Mouse (Mus musculus): ENCODE measurements around the gene Shisa2. TPM values are rescaled to one million over a fixed set of nuclear protein-coding genes. Genes with fewer than 3 reads are reported as not detected.

The Shisa2 gene
- polyA plus RNA-seq, 1 experiment from 2014 or later = 24.6 TPM

- H3K27ac ChIP-seq (ENCODE audit: low read depth, low read length) = no peak overlapping the region
- H3K4me2 ChIP-seq (replicated peaks; ENCODE audit: low read depth, low read length) = peak overlapping the region; percentile 82
- peak overlapping the region; percentile 58 for H3K4me3 ChIP-seq (ENCODE audit: low read length)
- H3K4me1 ChIP-seq (ENCODE audit: control insufficient read depth, insufficient read depth, low read length) = peaks cover 8% of the 10 kb centered on the region; the same call in 1 of the 2 replicates
- peak overlapping the region; percentile 70; the same call in 1 of the 2 replicates for H3K9ac ChIP-seq (ENCODE audit: low read depth, low read length)
- H3K9me3 ChIP-seq (ENCODE audit: control insufficient read depth, low read length) = no peaks in the 10 kb centered on the region
- H3K36me3 ChIP-seq (ENCODE audit: control insufficient read depth, insufficient read depth, low read length) = peaks cover 7% of the 10 kb centered on the region
- 19% methylated on average over 8 of the region's 8 CpGs for WGBS
- no peaks in the 10 kb centered on the region for H3K27me3 ChIP-seq (ENCODE audit: control insufficient read depth, insufficient read depth, low read length)
- ATAC-seq (ENCODE audit: low FRiP score, low TSS enrichment) = no peak
Measured at GRCm38 (mm10) chr14:59626711-59627110, 1.6 kb downstream of the Shisa2 start.

DNA sequence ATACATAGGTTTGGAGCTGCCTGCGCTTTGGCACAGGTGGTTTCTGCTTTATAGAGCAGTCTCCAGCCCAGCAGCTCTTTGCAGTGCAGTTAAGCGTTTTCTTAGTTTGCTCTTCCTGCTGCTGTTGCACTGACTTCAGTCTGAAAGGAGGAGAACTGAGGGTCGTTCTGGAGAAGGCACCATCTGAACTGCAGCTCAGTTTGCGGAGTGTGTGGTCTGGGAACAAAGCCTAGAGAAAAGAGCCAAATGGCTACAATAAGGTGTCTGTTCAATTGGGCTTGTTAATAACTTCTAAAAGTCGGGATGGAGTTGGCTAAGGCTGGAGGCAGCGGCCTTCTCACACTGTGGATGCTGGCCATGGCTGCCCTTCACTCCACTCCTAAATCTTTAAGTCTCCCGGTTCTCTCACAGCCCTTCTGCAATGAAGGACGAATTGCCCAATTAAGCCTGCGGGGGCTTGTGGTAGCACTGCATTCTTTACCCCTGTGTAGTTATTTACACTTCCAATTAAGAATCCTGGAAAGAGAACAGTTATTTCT lies 2.1 kb downstream of the Shisa2 start:
- ATAC-seq (ENCODE audit: low FRiP score, low TSS enrichment) = no peak
- peak overlapping the region; percentile 70; the same call in 1 of the 2 replicates for H3K9ac ChIP-seq (ENCODE audit: low read depth, low read length)
- H3K9me3 ChIP-seq (ENCODE audit: control insufficient read depth, low read length) = no peaks in the 10 kb centered on the region
- H3K27me3 ChIP-seq (ENCODE audit: control insufficient read depth, insufficient read depth, low read length) = no peaks in the 10 kb centered on the region
- peaks cover 7% of the 10 kb centered on the region for H3K36me3 ChIP-seq (ENCODE audit: control insufficient read depth, insufficient read depth, low read length)
- H3K4me3 ChIP-seq (ENCODE audit: low read length) = peak overlapping the region; percentile 58
- WGBS = 17% methylated on average over 9 of the region's 9 CpGs
- H3K4me2 ChIP-seq (replicated peaks; ENCODE audit: low read depth, low read length) = peak overlapping the region; percentile 82
- H3K4me1 ChIP-seq (ENCODE audit: control insufficient read depth, insufficient read depth, low read length) = peaks cover 8% of the 10 kb centered on the region; the same call in 1 of the 2 replicates
- H3K27ac ChIP-seq (ENCODE audit: low read depth, low read length) = no peak overlapping the region

- no peak overlapping the region for H3K27ac ChIP-seq (ENCODE audit: low read depth, low read length)
- ATAC-seq (ENCODE audit: low FRiP score, low TSS enrichment) = no peak
- peak overlapping the region; percentile 23 for H3K9ac ChIP-seq (ENCODE audit: low read depth, low read length)
- peak overlapping the region; percentile 58 for H3K4me3 ChIP-seq (ENCODE audit: low read length)
- H3K9me3 ChIP-seq (ENCODE audit: control insufficient read depth, low read length) = no peaks in the 10 kb centered on the region
- H3K27me3 ChIP-seq (ENCODE audit: control insufficient read depth, insufficient read depth, low read length) = no peaks in the 10 kb centered on the region
- peak overlapping the region; percentile 82 for H3K4me2 ChIP-seq (replicated peaks; ENCODE audit: low read depth, low read length)
- WGBS = 31% methylated on average over 7 of the region's 7 CpGs
- H3K4me1 ChIP-seq (ENCODE audit: control insufficient read depth, insufficient read depth, low read length) = peaks cover 8% of the 10 kb centered on the region; the same call in 1 of the 2 replicates
- peaks cover 7% of the 10 kb centered on the region for H3K36me3 ChIP-seq (ENCODE audit: control insufficient read depth, insufficient read depth, low read length)
Measured at GRCm38 (mm10) chr14:59627823-59628222, 2.7 kb downstream of the Shisa2 start.

DNA sequence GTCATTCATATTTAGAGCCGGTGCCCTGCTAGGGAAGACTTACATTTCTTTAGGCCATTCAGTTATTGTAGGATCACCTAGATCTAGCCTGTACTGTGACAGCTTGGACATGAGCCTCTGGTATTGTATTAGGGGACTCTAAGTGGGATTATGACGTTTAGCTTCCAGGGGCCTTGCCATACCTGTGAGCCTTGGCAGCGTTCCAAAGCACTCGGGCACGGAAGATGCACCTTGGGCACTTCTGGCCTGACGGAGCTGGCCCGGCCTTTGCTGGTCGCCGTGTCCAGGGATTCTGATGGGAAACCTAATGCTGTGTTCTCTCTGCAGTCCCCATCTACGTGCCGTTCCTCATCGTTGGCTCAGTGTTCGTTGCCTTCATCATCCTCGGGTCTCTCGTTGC lies 4.2 kb downstream of the Shisa2 start:
- Histone ChIP-seq H3K4me1 (ENCODE audit: control insufficient read depth, insufficient read depth, low read length) (peaks cover 8% of the 10 kb centered on the region; the same call in 1 of the 2 replicates), H3K4me3 (ENCODE audit: low read length) (no peak overlapping the region), H3K27ac (ENCODE audit: low read depth, low read length) (no peak overlapping the region), H3K9me3 (ENCODE audit: control insufficient read depth, low read length) (no peaks in the 10 kb centered on the region), H3K36me3 (ENCODE audit: control insufficient read depth, insufficient read depth, low read length) (peaks cover 7% of the 10 kb centered on the region), H3K9ac (ENCODE audit: low read depth, low read length) (no peak overlapping the region), H3K27me3 (ENCODE audit: control insufficient read depth, insufficient read depth, low read length) (no peaks in the 10 kb centered on the region), H3K4me2 (replicated peaks; ENCODE audit: low read depth, low read length) (no peak overlapping the region)
- 86% methylated on average over 15 of the region's 15 CpGs for WGBS
- ATAC-seq (ENCODE audit: low FRiP score, low TSS enrichment) = no peak

DNA sequence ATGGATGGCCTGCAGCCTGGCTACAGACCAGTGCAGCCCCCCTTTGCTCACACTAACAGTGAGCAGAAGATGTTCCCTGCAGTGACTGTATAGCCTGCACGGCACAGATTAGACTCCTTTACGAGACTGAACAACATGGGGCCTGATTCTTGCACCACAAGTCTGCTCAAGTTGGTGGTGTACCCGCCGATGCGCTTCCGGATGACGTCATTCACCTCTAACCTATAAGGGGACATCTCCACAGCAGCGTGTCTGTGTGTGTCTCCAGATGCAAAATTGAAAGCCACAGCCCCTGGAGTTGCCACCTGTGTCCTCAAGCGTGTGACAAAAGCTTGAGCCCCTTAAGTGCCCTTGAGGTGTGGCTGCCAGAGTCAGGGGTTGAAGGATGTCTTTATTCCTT lies 5.0 kb downstream of the Shisa2 start:
- H3K9me3 ChIP-seq (ENCODE audit: control insufficient read depth, low read length) = no peaks in the 10 kb centered on the region
- no peaks in the 10 kb centered on the region for H3K27me3 ChIP-seq (ENCODE audit: control insufficient read depth, insufficient read depth, low read length)
- 89% methylated on average over 9 of the region's 9 CpGs for WGBS
- H3K4me2 ChIP-seq (replicated peaks; ENCODE audit: low read depth, low read length) = no peak overlapping the region
- peaks cover 7% of the 10 kb centered on the region for H3K36me3 ChIP-seq (ENCODE audit: control insufficient read depth, insufficient read depth, low read length)
- no peak for ATAC-seq (ENCODE audit: low FRiP score, low TSS enrichment)
- no peak overlapping the region for H3K4me3 ChIP-seq (ENCODE audit: low read length)
- H3K9ac ChIP-seq (ENCODE audit: low read depth, low read length) = no peak overlapping the region
- H3K27ac ChIP-seq (ENCODE audit: low read depth, low read length) = no peak overlapping the region
- H3K4me1 ChIP-seq (ENCODE audit: control insufficient read depth, insufficient read depth, low read length) = peaks cover 5% of the 10 kb centered on the region; the same call in 1 of the 2 replicates

GRCm38 (mm10) chr14:59632067-59632466 lies 7.0 kb downstream of the Shisa2 start:
- H3K27ac ChIP-seq (ENCODE audit: low read depth, low read length) = no peak overlapping the region
- no peaks in the 10 kb centered on the region for H3K4me1 ChIP-seq (ENCODE audit: control insufficient read depth, insufficient read depth, low read length)
- peaks cover 7% of the 10 kb centered on the region for H3K36me3 ChIP-seq (ENCODE audit: control insufficient read depth, insufficient read depth, low read length)
- H3K4me2 ChIP-seq (replicated peaks; ENCODE audit: low read depth, low read length) = no peak overlapping the region
- no peaks in the 10 kb centered on the region for H3K9me3 ChIP-seq (ENCODE audit: control insufficient read depth, low read length)
- no peaks in the 10 kb centered on the region for H3K27me3 ChIP-seq (ENCODE audit: control insufficient read depth, insufficient read depth, low read length)
- no peak overlapping the region for H3K4me3 ChIP-seq (ENCODE audit: low read length)
- 91% methylated on average over 6 of the region's 6 CpGs for WGBS
- H3K9ac ChIP-seq (ENCODE audit: low read depth, low read length) = no peak overlapping the region
- ATAC-seq (ENCODE audit: low FRiP score, low TSS enrichment) = no peak

DNA sequence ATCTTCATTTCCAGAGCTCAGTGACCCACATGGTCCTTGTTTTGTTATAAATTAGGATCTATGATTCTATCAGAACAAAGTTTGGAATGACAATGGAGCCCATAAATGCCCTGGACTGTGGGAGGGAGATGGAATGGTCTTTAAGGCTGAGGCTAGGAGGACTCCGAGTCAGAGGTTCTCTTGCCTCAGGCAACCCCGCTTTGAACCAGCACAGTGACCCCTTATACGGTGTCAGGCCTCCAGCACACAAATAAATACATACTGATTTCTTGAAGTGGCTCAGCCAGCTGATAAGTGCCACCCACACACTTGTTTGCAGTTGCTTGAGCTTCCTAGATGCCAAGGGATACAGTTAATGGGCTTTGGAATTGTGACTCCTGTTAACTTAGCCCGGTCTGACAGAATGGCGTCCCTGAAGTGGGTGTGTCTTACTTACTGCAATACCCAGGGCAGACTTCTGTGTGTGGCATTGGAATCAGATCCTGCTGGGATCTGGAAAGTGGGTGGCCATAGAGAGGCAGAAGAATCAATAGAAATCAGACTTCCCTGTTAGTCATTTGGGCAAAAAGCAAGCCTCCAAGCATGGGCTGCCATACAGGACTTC lies 8.3 kb downstream of the Shisa2 start:
- Histone ChIP-seq H3K9ac (ENCODE audit: low read depth, low read length) (no peak overlapping the region), H3K9me3 (ENCODE audit: control insufficient read depth, low read length) (no peaks in the 10 kb centered on the region), H3K4me1 (ENCODE audit: control insufficient read depth, insufficient read depth, low read length) (no peaks in the 10 kb centered on the region), H3K4me3 (ENCODE audit: low read length) (no peak overlapping the region), H3K4me2 (replicated peaks; ENCODE audit: low read depth, low read length) (no peak overlapping the region), H3K27me3 (ENCODE audit: control insufficient read depth, insufficient read depth, low read length) (no peaks in the 10 kb centered on the region), H3K36me3 (ENCODE audit: control insufficient read depth, insufficient read depth, low read length) (peaks cover 7% of the 10 kb centered on the region), H3K27ac (ENCODE audit: low read depth, low read length) (no peak overlapping the region)
- WGBS = 48% methylated on average over 5 of the region's 5 CpGs
- peak; percentile 72 for ATAC-seq (ENCODE audit: low FRiP score, low TSS enrichment)

DNA sequence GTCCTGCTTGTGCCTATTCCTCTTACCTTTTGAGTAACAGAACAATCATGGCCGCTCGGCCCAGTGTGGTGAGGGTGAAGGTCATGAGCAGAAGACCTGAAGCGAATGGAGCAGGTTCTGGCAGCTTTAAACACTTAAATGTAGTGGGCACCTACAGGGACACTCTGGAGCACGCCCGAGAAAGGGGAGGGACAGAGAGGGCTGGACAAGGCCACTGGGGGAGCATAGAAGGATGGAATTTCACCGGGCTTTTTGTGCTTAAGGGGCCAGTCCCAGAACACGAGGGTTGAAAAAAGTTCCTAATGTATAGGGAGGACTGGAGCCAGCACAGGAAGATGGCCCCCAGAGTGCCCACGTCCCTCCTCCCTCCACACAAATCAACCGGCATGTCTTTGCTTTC lies 8.9 kb downstream of the Shisa2 start:
- H3K9me3 ChIP-seq (ENCODE audit: control insufficient read depth, low read length) = no peaks in the 10 kb centered on the region
- peaks cover 7% of the 10 kb centered on the region for H3K36me3 ChIP-seq (ENCODE audit: control insufficient read depth, insufficient read depth, low read length)
- H3K9ac ChIP-seq (ENCODE audit: low read depth, low read length) = no peak overlapping the region
- H3K4me1 ChIP-seq (ENCODE audit: control insufficient read depth, insufficient read depth, low read length) = peaks cover under 1% of the 10 kb centered on the region; the same call in 1 of the 2 replicates
- 68% methylated on average over 9 of the region's 9 CpGs for WGBS
- H3K27ac ChIP-seq (ENCODE audit: low read depth, low read length) = no peak overlapping the region
- no peaks in the 10 kb centered on the region for H3K27me3 ChIP-seq (ENCODE audit: control insufficient read depth, insufficient read depth, low read length)
- H3K4me3 ChIP-seq (ENCODE audit: low read length) = no peak overlapping the region
- no peak overlapping the region for H3K4me2 ChIP-seq (replicated peaks; ENCODE audit: low read depth, low read length)
- ATAC-seq (ENCODE audit: low FRiP score, low TSS enrichment) = 0 out of 2 replicates have a peak, but pooled peaks have one; percentile 60

- ATAC-seq (ENCODE audit: low FRiP score, low TSS enrichment) = no peak
- no peaks in the 10 kb centered on the region for H3K36me3 ChIP-seq (ENCODE audit: control insufficient read depth, insufficient read depth, low read length)
- no peak overlapping the region for H3K9ac ChIP-seq (ENCODE audit: low read depth, low read length)
- 39% methylated on average over 7 of the region's 7 CpGs for WGBS
- H3K9me3 ChIP-seq (ENCODE audit: control insufficient read depth, low read length) = no peaks in the 10 kb centered on the region
- H3K27ac ChIP-seq (ENCODE audit: low read depth, low read length) = no peak overlapping the region
- peaks cover 18% of the 10 kb centered on the region for H3K4me1 ChIP-seq (ENCODE audit: control insufficient read depth, insufficient read depth, low read length)
- no peak overlapping the region for H3K4me2 ChIP-seq (replicated peaks; ENCODE audit: low read depth, low read length)
- no peaks in the 10 kb centered on the region for H3K27me3 ChIP-seq (ENCODE audit: control insufficient read depth, insufficient read depth, low read length)
- H3K4me3 ChIP-seq (ENCODE audit: low read length) = no peak overlapping the region
Measured at GRCm38 (mm10) chr14:59638906-59639703, 14.0 kb downstream of the Shisa2 start.
